Mouse (Mus musculus) hindlimb bud, embryonic 11.5 days (tissue): ENCODE measurements around the gene Samt4.
"Not testable (repeated sequence)": the region's sequence is repeated elsewhere in the genome, so short reads cannot be mapped to it uniquely, and the experiment has no call there.

Experiments used
- DNase-seq: peaks from one replicate; pipeline ENCODE4 v3.0.0-alpha.2; 2012; ENCODE audit warnings: low read depth, low spot score; ENCODE audit errors: extremely low spot score

Samt4 gene

DNA sequence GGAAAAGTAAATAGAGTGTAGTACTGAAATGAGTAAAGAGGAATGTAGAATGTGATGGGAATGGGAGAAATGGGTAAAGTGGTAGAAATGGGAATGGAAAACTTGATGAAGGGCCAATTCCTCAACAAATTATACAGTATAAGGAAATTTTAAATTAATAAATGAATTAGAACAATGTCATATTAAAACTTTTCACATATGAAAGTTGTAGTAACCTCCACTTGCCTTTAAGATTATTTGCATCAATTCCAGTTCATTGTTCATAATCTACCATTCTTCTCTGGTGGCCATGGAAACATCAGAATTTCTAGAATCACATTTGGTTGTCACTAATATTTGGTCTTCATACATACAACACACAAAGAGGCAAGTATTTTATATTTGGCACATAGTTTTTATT, at the start of gene Samt4:
Gene Samt4, plus strand, starts transcription at position 301 of the 400 bp plus-strand sequence.
- DNase-seq = no peak

DNA sequence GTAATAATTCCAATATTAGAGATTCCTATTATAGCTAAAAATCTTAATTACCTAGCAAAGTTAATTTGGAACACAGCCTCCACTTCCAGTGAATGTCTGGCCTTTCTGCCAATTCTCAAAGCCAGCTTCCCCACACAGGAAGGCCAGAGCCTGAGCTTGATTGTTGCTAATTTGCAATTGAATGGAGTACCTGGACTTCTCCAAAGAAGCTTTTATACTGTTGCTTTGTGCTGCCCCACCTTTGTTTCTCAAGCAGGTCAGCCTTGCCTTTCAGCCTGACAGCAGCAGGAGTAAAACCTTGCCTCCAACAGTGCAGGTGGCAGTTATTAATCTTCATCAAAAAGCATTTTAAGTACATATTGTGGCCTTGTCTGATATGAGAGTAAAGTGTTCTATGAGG, 38.1 kb upstream of the Samt4 start:
- DNase-seq = not testable (repeated sequence)

DNA sequence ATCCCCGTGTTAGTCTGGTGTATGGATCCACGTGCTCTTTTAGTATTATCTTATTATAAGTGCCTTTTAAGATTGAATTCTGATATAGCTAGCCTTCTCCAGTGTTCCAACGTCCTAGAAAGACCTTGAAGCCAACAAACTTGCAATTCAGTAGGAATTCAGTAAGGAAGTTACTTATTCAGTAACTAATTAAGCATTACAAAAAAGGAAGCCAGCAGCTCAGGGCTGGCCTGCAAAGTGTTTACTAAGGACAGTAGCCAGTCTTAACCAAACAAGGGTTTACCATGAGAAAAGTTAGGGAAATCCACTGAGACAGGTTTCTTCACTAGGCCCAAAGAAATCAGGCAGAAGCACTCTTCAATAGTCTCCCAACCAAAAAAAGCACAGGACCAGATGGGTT, 13.4 kb upstream of the Samt4 start:
- DNase-seq = not testable (repeated sequence)
